Mouse (Mus musculus): ENCODE data around the gene Gm3336. TPM values are rescaled to one million over a fixed set of nuclear protein-coding genes. Genes with fewer than 3 reads are reported as not detected.
A peak's percentile ranks its signal among the peaks of the same experiment; 100 is the strongest.

Gm3336 gene
- polyA plus RNA-seq, 1 experiment from 2014 or later, result not detected

DNA sequence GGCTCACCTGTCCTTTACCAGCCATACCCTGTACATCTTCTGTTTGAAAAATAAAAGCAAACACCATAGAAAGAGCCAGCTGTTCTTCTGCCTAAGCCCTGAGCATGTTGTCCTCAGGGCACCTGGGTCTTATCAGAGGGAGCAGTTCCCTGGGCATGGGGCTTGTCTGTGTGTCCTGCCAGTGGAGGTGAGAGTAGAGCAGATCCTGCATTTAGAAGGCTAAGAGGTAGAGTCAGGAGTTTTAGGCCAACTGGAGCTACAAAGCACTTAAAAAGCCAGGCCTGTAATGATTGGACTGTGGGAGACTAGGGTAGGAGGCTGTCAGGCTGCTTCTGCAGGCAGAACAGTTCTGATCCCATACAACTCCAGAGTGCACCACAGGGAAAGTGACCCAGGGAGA lies 39.7 kb upstream of the Gm3336 start:
- no peak overlapping the region for H3K9ac ChIP-seq (ENCODE audit: low read length)
- ATAC-seq (ENCODE audit: insufficient read depth, low FRiP score, low TSS enrichment), result no peak
- no peaks in the 10 kb centered on the region for H3K27me3 ChIP-seq (ENCODE audit: control insufficient read depth, insufficient read depth, low read length)
- peaks cover 8% of the 10 kb centered on the region for H3K36me3 ChIP-seq (ENCODE audit: control insufficient read depth, insufficient read depth, low read length)
- DNase-seq (ENCODE audit: low spot score), result no peak
- H3K4me3 ChIP-seq (ENCODE audit: low read depth, low read length), result no peak overlapping the region
- no peaks in the 10 kb centered on the region for H3K9me3 ChIP-seq (ENCODE audit: control insufficient read depth, low read length)
- H3K27ac ChIP-seq (ENCODE audit: low read depth, low read length), result no peak overlapping the region
- H3K4me2 ChIP-seq (ENCODE audit: low read depth), result no peak overlapping the region
- H3K4me1 ChIP-seq (ENCODE audit: control insufficient read depth, insufficient read depth, low read length), result peaks cover 10% of the 10 kb centered on the region

- no peak overlapping the region for H3K4me2 ChIP-seq (ENCODE audit: low read depth)
- no peaks in the 10 kb centered on the region for H3K27me3 ChIP-seq (ENCODE audit: control insufficient read depth, insufficient read depth, low read length)
- no peak for DNase-seq (ENCODE audit: low spot score)
- no peak overlapping the region for H3K4me3 ChIP-seq (ENCODE audit: low read depth, low read length)
- no peak overlapping the region for H3K27ac ChIP-seq (ENCODE audit: low read depth, low read length)
- H3K9me3 ChIP-seq (ENCODE audit: control insufficient read depth, low read length), result no peaks in the 10 kb centered on the region
- ATAC-seq (ENCODE audit: insufficient read depth, low FRiP score, low TSS enrichment), result no peak
- H3K9ac ChIP-seq (ENCODE audit: low read length), result no peak overlapping the region
- 96% methylated on average over 4 of the region's 4 CpGs for WGBS
- H3K36me3 ChIP-seq (ENCODE audit: control insufficient read depth, insufficient read depth, low read length), result peaks cover 8% of the 10 kb centered on the region
- H3K4me1 ChIP-seq (ENCODE audit: control insufficient read depth, insufficient read depth, low read length), result peaks cover 4% of the 10 kb centered on the region
These were observed 38.9 kb upstream of the Gm3336 start for GRCm38 (mm10) chr8:70679404-70679803.

GRCm38 (mm10) chr8:70680039-70680438 lies 38.3 kb upstream of the Gm3336 start:
- H3K27me3 ChIP-seq (ENCODE audit: control insufficient read depth, insufficient read depth, low read length), result no peaks in the 10 kb centered on the region
- peaks cover 8% of the 10 kb centered on the region for H3K36me3 ChIP-seq (ENCODE audit: control insufficient read depth, insufficient read depth, low read length)
- no peak overlapping the region for H3K4me3 ChIP-seq (ENCODE audit: low read depth, low read length)
- DNase-seq (ENCODE audit: low spot score), result no peak
- H3K9ac ChIP-seq (ENCODE audit: low read length), result no peak overlapping the region
- 81% methylated on average over 3 of the region's 3 CpGs for whole genome bisulfite sequencing
- H3K4me1 ChIP-seq (ENCODE audit: control insufficient read depth, insufficient read depth, low read length), result peaks cover 4% of the 10 kb centered on the region
- H3K27ac ChIP-seq (ENCODE audit: low read depth, low read length), result no peak overlapping the region
- no peak overlapping the region for H3K4me2 ChIP-seq (ENCODE audit: low read depth)
- no peaks in the 10 kb centered on the region for H3K9me3 ChIP-seq (ENCODE audit: control insufficient read depth, low read length)
- no peak for ATAC-seq (ENCODE audit: insufficient read depth, low FRiP score, low TSS enrichment)

DNA sequence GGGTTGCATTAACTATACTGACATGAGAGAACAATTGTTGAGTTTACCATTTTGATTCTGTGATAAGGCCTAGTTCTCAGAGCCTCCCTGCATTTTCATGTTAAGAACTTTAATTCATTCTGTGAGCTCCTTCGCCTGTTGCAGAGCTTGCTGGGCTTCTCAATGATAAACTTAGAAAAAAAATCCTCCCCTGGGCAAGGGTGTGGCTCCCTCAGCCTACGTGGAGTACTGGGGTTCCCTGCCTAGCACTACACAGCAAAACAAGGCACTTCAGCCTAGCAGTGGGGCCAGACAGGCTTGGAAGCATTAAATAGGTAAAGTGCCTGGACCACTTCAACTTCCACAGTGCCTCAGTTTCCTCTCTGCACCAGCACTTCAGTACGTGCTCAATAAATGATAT lies 36.9 kb upstream of the Gm3336 start:
- Histone ChIP-seq H3K27ac (ENCODE audit: low read depth, low read length) (no peak overlapping the region), H3K4me1 (ENCODE audit: control insufficient read depth, insufficient read depth, low read length) (peaks cover 4% of the 10 kb centered on the region), H3K9ac (ENCODE audit: low read length) (no peak overlapping the region), H3K4me2 (ENCODE audit: low read depth) (no peak overlapping the region), H3K27me3 (ENCODE audit: control insufficient read depth, insufficient read depth, low read length) (no peaks in the 10 kb centered on the region), H3K4me3 (ENCODE audit: low read depth, low read length) (no peak overlapping the region), H3K9me3 (ENCODE audit: control insufficient read depth, low read length) (no peaks in the 10 kb centered on the region), H3K36me3 (ENCODE audit: control insufficient read depth, insufficient read depth, low read length) (peaks cover 8% of the 10 kb centered on the region)
- ATAC-seq (ENCODE audit: insufficient read depth, low FRiP score, low TSS enrichment) (no peak), DNase-seq (ENCODE audit: low spot score) (no peak)
- 80% methylated on average over 3 of the region's 3 CpGs for WGBS

DNA sequence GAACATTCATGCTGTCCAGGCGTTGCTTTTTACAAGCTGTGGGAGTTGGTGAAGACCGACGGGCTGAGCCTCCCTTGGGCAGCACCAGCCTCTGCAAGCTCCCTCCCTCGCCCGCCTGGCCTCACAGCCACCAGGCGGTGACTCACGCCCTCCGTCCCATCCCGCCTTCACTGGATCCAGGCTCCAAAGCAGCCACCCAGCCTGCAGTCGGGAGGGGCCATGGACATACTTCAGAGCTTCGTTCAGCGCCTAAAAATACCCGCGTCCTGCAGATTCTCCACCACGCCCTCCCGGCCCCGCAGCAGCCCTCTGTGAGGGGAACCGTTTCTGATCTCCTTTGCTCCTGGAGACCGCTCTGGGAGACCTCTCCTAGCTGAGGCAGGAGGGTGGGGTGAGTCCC lies 36.1 kb upstream of the Gm3336 start:
- DNase-seq (ENCODE audit: low spot score) (peak; percentile 40), ATAC-seq (ENCODE audit: insufficient read depth, low FRiP score, low TSS enrichment) (0 out of 2 replicates have a peak, but pooled peaks have one; percentile 24)
- no peak overlapping the region for H3K4me2 ChIP-seq (ENCODE audit: low read depth)
- no peak overlapping the region for H3K27ac ChIP-seq (ENCODE audit: low read depth, low read length)
- 10% methylated on average over 19 of the region's 19 CpGs for WGBS
- H3K9me3 ChIP-seq (ENCODE audit: control insufficient read depth, low read length), result no peaks in the 10 kb centered on the region
- no peak overlapping the region for H3K4me3 ChIP-seq (ENCODE audit: low read depth, low read length)
- H3K9ac ChIP-seq (ENCODE audit: low read length), result peak overlapping the region; percentile 8
- H3K4me1 ChIP-seq (ENCODE audit: control insufficient read depth, insufficient read depth, low read length), result peaks cover 4% of the 10 kb centered on the region
- peaks cover 8% of the 10 kb centered on the region for H3K36me3 ChIP-seq (ENCODE audit: control insufficient read depth, insufficient read depth, low read length)
- H3K27me3 ChIP-seq (ENCODE audit: control insufficient read depth, insufficient read depth, low read length), result no peaks in the 10 kb centered on the region

DNA sequence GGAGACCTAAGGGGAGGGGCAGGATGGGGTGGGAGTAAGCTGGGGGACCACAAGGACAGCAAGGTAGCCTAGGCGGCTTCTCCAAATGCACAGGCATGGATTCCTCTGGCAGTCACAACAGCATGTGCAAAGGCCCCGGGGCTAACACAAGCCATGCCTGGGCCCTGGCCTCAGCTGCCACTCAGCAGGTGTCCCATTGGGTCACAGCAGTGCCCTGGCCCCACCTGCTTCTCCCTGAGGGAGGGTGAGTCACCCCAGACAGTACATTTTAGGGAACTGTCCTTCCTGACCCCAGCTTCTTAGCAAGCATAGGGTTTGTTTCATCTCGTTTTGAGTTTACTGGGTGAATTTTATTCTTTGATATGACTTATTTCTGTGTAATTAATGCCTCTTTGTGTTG lies 35.7 kb upstream of the Gm3336 start:
- Histone ChIP-seq H3K9ac (ENCODE audit: low read length) (peak overlapping the region; percentile 8; the same call in 1 of the 2 replicates), H3K4me3 (ENCODE audit: low read depth, low read length) (no peak overlapping the region), H3K4me1 (ENCODE audit: control insufficient read depth, insufficient read depth, low read length) (peaks cover 4% of the 10 kb centered on the region), H3K27me3 (ENCODE audit: control insufficient read depth, insufficient read depth, low read length) (no peaks in the 10 kb centered on the region), H3K9me3 (ENCODE audit: control insufficient read depth, low read length) (no peaks in the 10 kb centered on the region), H3K27ac (ENCODE audit: low read depth, low read length) (no peak overlapping the region), H3K36me3 (ENCODE audit: control insufficient read depth, insufficient read depth, low read length) (peaks cover 8% of the 10 kb centered on the region), H3K4me2 (ENCODE audit: low read depth) (no peak overlapping the region)
- ATAC-seq (ENCODE audit: insufficient read depth, low FRiP score, low TSS enrichment) (no peak), DNase-seq (ENCODE audit: low spot score) (no peak)
- 66% methylated on average over 3 of the region's 3 CpGs for WGBS

DNA sequence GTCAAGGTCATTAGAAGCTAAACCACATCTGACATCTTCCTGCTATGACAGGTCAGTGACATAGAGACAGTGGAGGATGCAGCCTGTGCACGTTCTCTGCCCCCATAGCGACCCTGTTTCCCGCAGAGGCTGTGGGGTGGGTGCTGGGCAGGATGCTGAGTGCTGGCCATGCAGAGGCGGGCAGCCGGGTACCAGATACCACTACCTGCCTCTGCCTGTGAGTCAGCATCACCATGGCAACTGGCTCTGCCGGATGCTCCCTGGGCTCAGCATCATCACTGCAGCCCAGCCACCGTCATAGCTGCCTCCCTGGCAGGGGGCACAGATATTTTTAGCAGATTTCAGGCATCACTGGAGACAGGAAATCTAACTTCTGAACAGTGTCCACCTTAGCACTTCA lies 34.1 kb upstream of the Gm3336 start:
- H3K9me3 ChIP-seq (ENCODE audit: control insufficient read depth, low read length), result no peaks in the 10 kb centered on the region
- 50% methylated on average over 7 of the region's 7 CpGs for WGBS
- ATAC-seq (ENCODE audit: insufficient read depth, low FRiP score, low TSS enrichment) (no peak), DNase-seq (ENCODE audit: low spot score) (no peak)
- no peak overlapping the region for H3K4me3 ChIP-seq (ENCODE audit: low read depth, low read length)
- H3K4me2 ChIP-seq (ENCODE audit: low read depth), result no peak overlapping the region
- H3K36me3 ChIP-seq (ENCODE audit: control insufficient read depth, insufficient read depth, low read length), result no peaks in the 10 kb centered on the region
- H3K27ac ChIP-seq (ENCODE audit: low read depth, low read length), result no peak overlapping the region
- H3K27me3 ChIP-seq (ENCODE audit: control insufficient read depth, insufficient read depth, low read length), result no peaks in the 10 kb centered on the region
- H3K4me1 ChIP-seq (ENCODE audit: control insufficient read depth, insufficient read depth, low read length), result peaks cover 4% of the 10 kb centered on the region
- no peak overlapping the region for H3K9ac ChIP-seq (ENCODE audit: low read length)

GRCm38 (mm10) chr8:70687576-70687975 lies 30.8 kb upstream of the Gm3336 start:
- no peak overlapping the region for H3K9ac ChIP-seq (ENCODE audit: low read length)
- WGBS, result 86% methylated on average over 8 of the region's 8 CpGs

DNA sequence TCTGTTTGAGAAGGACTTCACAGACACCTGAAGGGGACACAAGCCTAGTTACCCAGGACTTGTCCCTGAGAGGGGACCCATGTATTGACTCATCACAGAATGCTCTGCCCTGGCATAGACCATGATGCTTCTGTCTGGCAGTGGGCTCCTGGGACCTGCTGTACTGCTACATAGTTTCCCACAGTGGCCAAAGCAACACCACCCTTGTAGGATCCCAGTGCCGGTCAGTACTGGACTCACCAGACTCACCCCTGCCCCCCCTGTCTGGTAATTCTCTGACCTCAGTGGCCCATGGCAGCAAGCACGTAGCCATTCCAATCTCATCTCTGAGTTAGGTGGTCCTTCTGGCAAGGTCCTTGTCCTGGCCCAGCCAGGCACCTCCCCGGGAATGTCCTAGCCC lies 30.2 kb upstream of the Gm3336 start:
- Histone ChIP-seq H3K4me1 (ENCODE audit: control insufficient read depth, insufficient read depth, low read length) (peaks cover 11% of the 10 kb centered on the region), H3K36me3 (ENCODE audit: control insufficient read depth, insufficient read depth, low read length) (no peaks in the 10 kb centered on the region), H3K27me3 (ENCODE audit: control insufficient read depth, insufficient read depth, low read length) (no peaks in the 10 kb centered on the region), H3K4me3 (ENCODE audit: low read depth, low read length) (no peak overlapping the region), H3K27ac (ENCODE audit: low read depth, low read length) (no peak overlapping the region), H3K9me3 (ENCODE audit: control insufficient read depth, low read length) (no peaks in the 10 kb centered on the region), H3K9ac (ENCODE audit: low read length) (no peak overlapping the region), H3K4me2 (ENCODE audit: low read depth) (no peak overlapping the region)
- WGBS, result 90% methylated on average over 3 of the region's 3 CpGs
- no peak for DNase-seq (ENCODE audit: low spot score)
- no peak for ATAC-seq (ENCODE audit: insufficient read depth, low FRiP score, low TSS enrichment)

More at GRCm38 (mm10) chr8:70687576-70687975, 30.8 kb upstream of the Gm3336 start:
- ATAC-seq (ENCODE audit: insufficient read depth, low FRiP score, low TSS enrichment) (no peak), DNase-seq (ENCODE audit: low spot score) (no peak)
- H3K4me2 ChIP-seq (ENCODE audit: low read depth), result no peak overlapping the region
- H3K4me3 ChIP-seq (ENCODE audit: low read depth, low read length), result no peak overlapping the region
- H3K36me3 ChIP-seq (ENCODE audit: control insufficient read depth, insufficient read depth, low read length), result no peaks in the 10 kb centered on the region
- H3K27ac ChIP-seq (ENCODE audit: low read depth, low read length), result no peak overlapping the region
- H3K9me3 ChIP-seq (ENCODE audit: control insufficient read depth, low read length), result no peaks in the 10 kb centered on the region
- no peaks in the 10 kb centered on the region for H3K27me3 ChIP-seq (ENCODE audit: control insufficient read depth, insufficient read depth, low read length)
- peaks cover 11% of the 10 kb centered on the region for H3K4me1 ChIP-seq (ENCODE audit: control insufficient read depth, insufficient read depth, low read length)
